8 mouse cellular contexts compared by ENCODE assay signal in genomic region chr3:50300002-50300951, GRCm38 (mm10).
DNase-seq lines count a peak whose midpoint lies in the region; ATAC-seq and TF ChIP-seq lines count a peak whose summit lies in the region.

No protein-coding gene starts in this region.

- no peaks in the 10 kb centered on the region for H3K9me3 ChIP-seq in lung, embryonic 14.5 days (ENCODE audit: low read depth, low read length)
- H3K9me3 ChIP-seq in forebrain, embryonic 12.5 days, result no peaks in the 10 kb centered on the region
- H3K9me3 ChIP-seq in midbrain, embryonic 15.5 days, result no peaks in the 10 kb centered on the region
- no peaks in the 10 kb centered on the region for H3K9me3 ChIP-seq in intestine, embryonic 15.5 days

- no peak for TF ChIP-seq CTCF in lung, embryonic 14.5 days (IDR thresholded peaks at IDR 0.05; ENCODE audit: low read depth)

- H3K4me1 ChIP-seq in lung, embryonic 14.5 days (ENCODE audit: insufficient read depth), result peaks cover 8% of the 10 kb centered on the region; the same call in 1 of the 2 replicates
- H3K4me1 ChIP-seq in forebrain, embryonic 12.5 days, result peaks cover 12% of the 10 kb centered on the region
- H3K4me1 ChIP-seq in midbrain, embryonic 15.5 days, result peaks cover 10% of the 10 kb centered on the region
- H3K4me1 ChIP-seq in intestine, embryonic 15.5 days (replicated peaks), result no peaks in the 10 kb centered on the region

- no peaks in the 10 kb centered on the region for H3K27me3 ChIP-seq in lung, embryonic 14.5 days (ENCODE audit: insufficient read depth, low read length)
- no peaks in the 10 kb centered on the region for H3K27me3 ChIP-seq in forebrain, embryonic 12.5 days
- no peaks in the 10 kb centered on the region for H3K27me3 ChIP-seq in midbrain, embryonic 15.5 days (replicated peaks)
- H3K27me3 ChIP-seq in intestine, embryonic 15.5 days (replicated peaks), result no peaks in the 10 kb centered on the region

- DNase-seq in lung, embryonic 14.5 days, result peak; percentile 8
- DNase-seq in lung, postnatal 25 days (ENCODE audit: low spot score), result no peak
- DNase-seq in kidney, adult 8-10 months, result peak; percentile 17 to 41
- no peak for DNase-seq in Muller cell, postnatal 12 days (ENCODE audit: inconsistent ontology term)
- no peak for DNase-seq in left cerebral cortex, adult 11 months (ENCODE audit: low spot score)

- no peaks in the 10 kb centered on the region for H3K36me3 ChIP-seq in lung, embryonic 14.5 days (ENCODE audit: insufficient read depth)
- no peaks in the 10 kb centered on the region for H3K36me3 ChIP-seq in forebrain, embryonic 12.5 days (replicated peaks)
- no peaks in the 10 kb centered on the region for H3K36me3 ChIP-seq in midbrain, embryonic 15.5 days (replicated peaks)
- no peaks in the 10 kb centered on the region for H3K36me3 ChIP-seq in intestine, embryonic 15.5 days

- no peak overlapping the region for H3K9ac ChIP-seq in lung, embryonic 14.5 days
- H3K9ac ChIP-seq in forebrain, embryonic 12.5 days, result no peak overlapping the region
- H3K9ac ChIP-seq in midbrain, embryonic 15.5 days, result no peak overlapping the region
- H3K9ac ChIP-seq in intestine, embryonic 15.5 days, result no peak overlapping the region

- no peak for ATAC-seq in lung, embryonic 14.5 days (ENCODE audit: insufficient read depth)
- peak; percentile 55; the same call in 1 of the 2 replicates for ATAC-seq in forebrain, embryonic 12.5 days (ENCODE audit: low FRiP score)
- peak; percentile 59; the same call in 1 of the 2 replicates for ATAC-seq in midbrain, embryonic 15.5 days (replicated peaks)
- no peak for ATAC-seq in intestine, embryonic 15.5 days

- H3K4me2 ChIP-seq in lung, embryonic 14.5 days, result no peak overlapping the region
- peak overlapping the region; percentile 1; the same call in 1 of the 2 replicates for H3K4me2 ChIP-seq in forebrain, embryonic 12.5 days
- H3K4me2 ChIP-seq in midbrain, embryonic 15.5 days, result no peak overlapping the region
- H3K4me2 ChIP-seq in intestine, embryonic 15.5 days (replicated peaks), result no peak overlapping the region

- 78% methylated on average over 17 of the region's 17 CpGs for WGBS in lung, embryonic 14.5 days
- WGBS in forebrain, embryonic 12.5 days, result 53% methylated on average over 17 of the region's 17 CpGs
- WGBS in midbrain, embryonic 15.5 days, result 55% methylated on average over 17 of the region's 17 CpGs
- WGBS in intestine, embryonic 15.5 days, result 79% methylated on average over 17 of the region's 17 CpGs

- H3K4me3 ChIP-seq in lung, embryonic 14.5 days (ENCODE audit: low read depth, low read length), result no peak overlapping the region
- no peak overlapping the region for H3K4me3 ChIP-seq in forebrain, embryonic 12.5 days (replicated peaks)
- H3K4me3 ChIP-seq in midbrain, embryonic 15.5 days, result no peak overlapping the region
- no peak overlapping the region for H3K4me3 ChIP-seq in intestine, embryonic 15.5 days (replicated peaks)

- H3K27ac ChIP-seq in lung, embryonic 14.5 days (ENCODE audit: low read depth), result no peak overlapping the region
- H3K27ac ChIP-seq in forebrain, embryonic 12.5 days, result peak overlapping the region; percentile 47; the same call in 1 of the 2 replicates
- H3K27ac ChIP-seq in midbrain, embryonic 15.5 days, result peak overlapping the region; percentile 57
- H3K27ac ChIP-seq in intestine, embryonic 15.5 days, result no peak overlapping the region

Comparison
In these comparisons a context has a peak if more than half of its experiments do, and no peak if none do; other contexts are left out.
1. DNase-seq: peak in lung, embryonic 14.5 days (single experiment) and kidney, adult 8-10 months (2 of 2); none in lung, postnatal 25 days (single experiment), Muller cell, postnatal 12 days (single experiment) and left cerebral cortex, adult 11 months (single experiment).
2. ATAC-seq: peak in forebrain, embryonic 12.5 days (single experiment) and midbrain, embryonic 15.5 days (single experiment); none in lung, embryonic 14.5 days (single experiment) and intestine, embryonic 15.5 days (single experiment).
3. H3K27ac ChIP-seq: peak in forebrain, embryonic 12.5 days (single experiment) and midbrain, embryonic 15.5 days (single experiment); none in lung, embryonic 14.5 days (single experiment) and intestine, embryonic 15.5 days (single experiment).